Mouse (Mus musculus): Measurements from ENCODE around the gene Natd1. TPM values are rescaled to one million over a fixed set of nuclear protein-coding genes. Genes with fewer than 3 reads are reported as not detected.

The Natd1 gene
- polyA plus RNA-seq, 1 experiment from 2014 or later: 20.1 TPM

GRCm38 (mm10) chr11:60927264-60927663, 12.7 kb upstream of the Natd1 start:
- H3K4me1 ChIP-seq: peaks cover 34% of the 10 kb centered on the region
- peaks cover 9% of the 10 kb centered on the region; the same call in 1 of the 2 replicates for H3K27me3 ChIP-seq (ENCODE audit: poor library complexity, severe bottlenecking)
- DNase-seq (ENCODE audit: extremely low spot score, low spot score): peak; percentile 90
- peak overlapping the region; percentile 39 for H3K4me3 ChIP-seq
- H3K27ac ChIP-seq: peak overlapping the region; percentile 53
- WGBS: under 1% methylated on average over 9 of the region's 9 CpGs
- no peaks in the 10 kb centered on the region for H3K36me3 ChIP-seq (replicated peaks)
- no peaks in the 10 kb centered on the region for H3K9me3 ChIP-seq

GRCm38 (mm10) chr11:60924981-60925380, 10.4 kb upstream of the Natd1 start:
- H3K27me3 ChIP-seq (ENCODE audit: poor library complexity, severe bottlenecking): peaks cover under 1% of the 10 kb centered on the region; the same call in 1 of the 2 replicates
- DNase-seq (ENCODE audit: extremely low spot score, low spot score): no peak
- no peak overlapping the region for H3K27ac ChIP-seq
- H3K4me1 ChIP-seq: peaks cover 17% of the 10 kb centered on the region
- H3K36me3 ChIP-seq (replicated peaks): no peaks in the 10 kb centered on the region
- 79% methylated on average over 1 of the region's 1 CpGs for WGBS
- H3K9me3 ChIP-seq: no peaks in the 10 kb centered on the region
- no peak overlapping the region for H3K4me3 ChIP-seq

- Histone ChIP-seq H3K27ac (no peak overlapping the region), H3K9me3 (no peaks in the 10 kb centered on the region), H3K4me1 (peaks cover 17% of the 10 kb centered on the region), H3K4me3 (no peak overlapping the region), H3K27me3 (ENCODE audit: poor library complexity, severe bottlenecking) (no peaks in the 10 kb centered on the region), H3K36me3 (replicated peaks) (no peaks in the 10 kb centered on the region)
- DNase-seq (ENCODE audit: extremely low spot score, low spot score): no peak
- WGBS: 42% methylated on average over 6 of the region's 6 CpGs
Observed at GRCm38 (mm10) chr11:60924498-60924897, 9.9 kb upstream of the Natd1 start.

- H3K4me1 ChIP-seq: peaks cover 15% of the 10 kb centered on the region
- H3K27ac ChIP-seq: no peak overlapping the region
- DNase-seq (ENCODE audit: extremely low spot score, low spot score): no peak
- 72% methylated on average over 5 of the region's 5 CpGs for WGBS
- no peaks in the 10 kb centered on the region for H3K9me3 ChIP-seq
- H3K36me3 ChIP-seq (replicated peaks): no peaks in the 10 kb centered on the region
- no peaks in the 10 kb centered on the region for H3K27me3 ChIP-seq (ENCODE audit: poor library complexity, severe bottlenecking)
- H3K4me3 ChIP-seq: no peak overlapping the region
Observed at GRCm38 (mm10) chr11:60922964-60923363, 8.4 kb upstream of the Natd1 start.

GRCm38 (mm10) chr11:60922195-60922594, 7.6 kb upstream of the Natd1 start:
- 90% methylated on average over 1 of the region's 1 CpGs for WGBS
- no peaks in the 10 kb centered on the region for H3K36me3 ChIP-seq (replicated peaks)
- no peaks in the 10 kb centered on the region for H3K27me3 ChIP-seq (ENCODE audit: poor library complexity, severe bottlenecking)
- H3K4me1 ChIP-seq: peaks cover 8% of the 10 kb centered on the region
- no peaks in the 10 kb centered on the region for H3K9me3 ChIP-seq
- H3K27ac ChIP-seq: no peak overlapping the region
- no peak for DNase-seq (ENCODE audit: extremely low spot score, low spot score)
- no peak overlapping the region for H3K4me3 ChIP-seq

- Histone ChIP-seq H3K9me3 (no peaks in the 10 kb centered on the region), H3K4me1 (peaks cover 14% of the 10 kb centered on the region; the same call in 1 of the 2 replicates), H3K27ac (no peak overlapping the region), H3K36me3 (replicated peaks) (no peaks in the 10 kb centered on the region), H3K4me3 (no peak overlapping the region), H3K27me3 (ENCODE audit: poor library complexity, severe bottlenecking) (no peaks in the 10 kb centered on the region)
- DNase-seq (ENCODE audit: extremely low spot score, low spot score): no peak
- 81% methylated on average over 2 of the region's 2 CpGs for whole genome bisulfite sequencing
Observed at GRCm38 (mm10) chr11:60920021-60920420, 5.5 kb upstream of the Natd1 start.

- H3K36me3 ChIP-seq (replicated peaks): no peaks in the 10 kb centered on the region
- WGBS: 81% methylated on average over 4 of the region's 4 CpGs
- H3K9me3 ChIP-seq: no peaks in the 10 kb centered on the region
- H3K27ac ChIP-seq: no peak overlapping the region
- no peak overlapping the region for H3K4me3 ChIP-seq
- H3K4me1 ChIP-seq: peaks cover 45% of the 10 kb centered on the region
- DNase-seq (ENCODE audit: extremely low spot score, low spot score): no peak
- no peaks in the 10 kb centered on the region for H3K27me3 ChIP-seq (ENCODE audit: poor library complexity, severe bottlenecking)
Observed at GRCm38 (mm10) chr11:60915201-60915600, 651 bp upstream of the Natd1 start.

- Histone ChIP-seq H3K27ac (peak overlapping the region; percentile 89), H3K36me3 (replicated peaks) (no peaks in the 10 kb centered on the region), H3K4me1 (peaks cover 45% of the 10 kb centered on the region), H3K4me3 (peak overlapping the region; percentile 99), H3K27me3 (ENCODE audit: poor library complexity, severe bottlenecking) (no peaks in the 10 kb centered on the region), H3K9me3 (no peaks in the 10 kb centered on the region)
- under 1% methylated on average over 86 of the region's 86 CpGs for WGBS
- DNase-seq (ENCODE audit: extremely low spot score, low spot score): peak; percentile 91
Observed at GRCm38 (mm10) chr11:60913301-60914196, 1.0 kb downstream of the Natd1 start.

GRCm38 (mm10) chr11:60912525-60912973, 2.0 kb downstream of the Natd1 start:
- 44% methylated on average over 7 of the region's 7 CpGs for WGBS
- Histone ChIP-seq H3K27me3 (ENCODE audit: poor library complexity, severe bottlenecking) (no peaks in the 10 kb centered on the region), H3K4me3 (peak overlapping the region; percentile 99), H3K4me1 (peaks cover 45% of the 10 kb centered on the region), H3K9me3 (no peaks in the 10 kb centered on the region), H3K36me3 (replicated peaks) (no peaks in the 10 kb centered on the region), H3K27ac (peak overlapping the region; percentile 89; the same call in 1 of the 2 replicates)
- DNase-seq (ENCODE audit: extremely low spot score, low spot score): no peak

- no peaks in the 10 kb centered on the region for H3K9me3 ChIP-seq
- no peak overlapping the region for H3K27ac ChIP-seq
- DNase-seq (ENCODE audit: extremely low spot score, low spot score): no peak
- WGBS: 93% methylated on average over 1 of the region's 1 CpGs
- no peaks in the 10 kb centered on the region for H3K27me3 ChIP-seq (ENCODE audit: poor library complexity, severe bottlenecking)
- peaks cover 30% of the 10 kb centered on the region for H3K4me1 ChIP-seq
- H3K36me3 ChIP-seq (replicated peaks): peaks cover 22% of the 10 kb centered on the region
- no peak overlapping the region for H3K4me3 ChIP-seq
Observed at GRCm38 (mm10) chr11:60909626-60910025, 4.9 kb downstream of the Natd1 start.

- H3K4me1 ChIP-seq: peaks cover 18% of the 10 kb centered on the region
- H3K36me3 ChIP-seq (replicated peaks): peaks cover 38% of the 10 kb centered on the region
- no peak overlapping the region for H3K27ac ChIP-seq
- H3K9me3 ChIP-seq: no peaks in the 10 kb centered on the region
- H3K27me3 ChIP-seq (ENCODE audit: poor library complexity, severe bottlenecking): no peaks in the 10 kb centered on the region
- WGBS: 78% methylated on average over 3 of the region's 3 CpGs
- DNase-seq (ENCODE audit: extremely low spot score, low spot score): no peak
- no peak overlapping the region for H3K4me3 ChIP-seq
Observed at GRCm38 (mm10) chr11:60908073-60908472, 6.5 kb downstream of the Natd1 start.

- Histone ChIP-seq H3K4me1 (peaks cover 2% of the 10 kb centered on the region), H3K9me3 (no peaks in the 10 kb centered on the region), H3K27me3 (ENCODE audit: poor library complexity, severe bottlenecking) (no peaks in the 10 kb centered on the region), H3K4me3 (no peak overlapping the region), H3K27ac (no peak overlapping the region), H3K36me3 (replicated peaks) (peaks cover 42% of the 10 kb centered on the region)
- no peak for DNase-seq (ENCODE audit: extremely low spot score, low spot score)
- 89% methylated on average over 4 of the region's 4 CpGs for WGBS
Observed at GRCm38 (mm10) chr11:60906449-60906848, 8.1 kb downstream of the Natd1 start.

GRCm38 (mm10) chr11:60905407-60906120, 9.0 kb downstream of the Natd1 start:
- H3K9me3 ChIP-seq: no peaks in the 10 kb centered on the region
- no peak overlapping the region for H3K4me3 ChIP-seq
- peaks cover 42% of the 10 kb centered on the region for H3K36me3 ChIP-seq (replicated peaks)
- 91% methylated on average over 10 of the region's 10 CpGs for WGBS
- no peak overlapping the region for H3K27ac ChIP-seq
- H3K4me1 ChIP-seq: no peaks in the 10 kb centered on the region
- H3K27me3 ChIP-seq (ENCODE audit: poor library complexity, severe bottlenecking): no peaks in the 10 kb centered on the region
- peak; percentile 12 for DNase-seq (ENCODE audit: extremely low spot score, low spot score)
